Mouse (Mus musculus) E14TG2a.4 (cell line): ENCODE data around the gene Hist1h1c.
"Not testable (repeated sequence)": the region's sequence is repeated elsewhere in the genome, so short reads cannot be mapped to it uniquely, and the experiment has no call there.

Experiments
- H3K27me3 ChIP-seq: 2 replicates; pipeline ENCODE4 v1.6.1; 2014; ENCODE audit warnings: low read length, control low read depth; ENCODE audit not compliant: insufficient read depth
- H3K36me3 ChIP-seq: 2 replicates; pipeline ENCODE4 v1.6.1; 2014; ENCODE audit warnings: low read length, control low read depth; ENCODE audit not compliant: insufficient read depth
- H3K4me1 ChIP-seq: replicated peaks from 2 replicates; pipeline ENCODE4 v1.6.1; 2014; ENCODE audit warnings: low read depth, low read length, control low read depth
- H3K4me3 ChIP-seq: replicated peaks from 2 replicates; pipeline ENCODE4 v1.5.1; 2014; ENCODE audit warnings: mild to moderate bottlenecking, low read length
- H3K9me3 ChIP-seq: 2 replicates; pipeline ENCODE4 v1.6.1; 2014; ENCODE audit warnings: low read length, control low read depth
- CTCF ChIP-seq: conservative IDR thresholded peaks from 2 replicates; pipeline ENCODE4 v1.5.1; 2014; ENCODE audit warnings: low read length
- NANOG ChIP-seq: IDR thresholded peaks from 2 replicates; pipeline ENCODE4 v1.6.1; 2014; ENCODE audit warnings: borderline replicate concordance, low read length, mixed read lengths
- POU5F1 ChIP-seq: IDR thresholded peaks from 2 replicates; pipeline ENCODE4 v1.6.1; 2014; ENCODE audit warnings: low read length, borderline replicate concordance

The Hist1h1c gene

DNA sequence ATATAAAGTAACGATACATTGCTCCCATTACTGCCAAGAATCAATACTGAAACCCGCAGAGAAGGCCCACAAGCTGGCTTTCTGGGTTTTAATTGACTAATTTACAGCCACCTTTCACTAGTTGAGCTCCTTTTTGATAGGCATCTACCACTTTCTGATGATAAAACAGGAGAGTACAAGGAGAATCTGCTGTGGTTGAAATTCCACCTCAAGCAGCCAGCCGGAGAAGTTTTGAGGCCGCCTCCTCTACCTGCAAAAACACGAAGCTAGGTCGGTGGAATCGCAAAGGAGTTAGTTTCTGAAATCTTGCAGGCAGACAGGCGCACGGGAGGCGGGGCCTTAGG is 24.6 kb downstream of the Hist1h1c start:
- no peaks in the 10 kb centered on the region for H3K9me3 ChIP-seq
- H3K27me3 ChIP-seq: no peaks in the 10 kb centered on the region
- no peaks in the 10 kb centered on the region for H3K36me3 ChIP-seq
- peak overlapping the region; percentile 79 for H3K4me3 ChIP-seq
- H3K4me1 ChIP-seq: peaks cover 46% of the 10 kb centered on the region
- no peak for TF ChIP-seq NANOG
- TF ChIP-seq CTCF: no peak
- no peak for TF ChIP-seq POU5F1

GRCm38 (mm10) chr13:23763586-23764323 is 25.1 kb downstream of the Hist1h1c start, which contains the start of gene Hist1h1a:
Gene Hist1h1a (plus strand): TSS chr13:23763666.
- TF ChIP-seq NANOG (no peak), POU5F1 (no peak), CTCF (no peak)

GRCm38 (mm10) chr13:23764324-23765171 is 25.9 kb downstream of the Hist1h1c start:
- Histone ChIP-seq H3K27me3 (no peaks in the 10 kb centered on the region), H3K36me3 (no peaks in the 10 kb centered on the region), H3K4me3 (peak overlapping the region; percentile 79), H3K4me1 (peaks cover 32% of the 10 kb centered on the region), H3K9me3 (no peaks in the 10 kb centered on the region)
- no peak for TF ChIP-seq POU5F1
- TF ChIP-seq CTCF: no peak
- TF ChIP-seq NANOG: no peak

More at GRCm38 (mm10) chr13:23763586-23764323, 25.1 kb downstream of the Hist1h1c start, which contains the start of gene Hist1h1a:
- Histone ChIP-seq H3K27me3 (no peaks in the 10 kb centered on the region), H3K4me3 (peak within 1 kb of the TSS; percentile 79), H3K36me3 (no peaks in the 10 kb centered on the region), H3K9me3 (no peaks in the 10 kb centered on the region), H3K4me1 (peaks cover 40% of the 10 kb centered on the region)

GRCm38 (mm10) chr13:23765172-23765513 is 26.5 kb downstream of the Hist1h1c start:
- Histone ChIP-seq H3K36me3 (no peaks in the 10 kb centered on the region), H3K4me3 (peak overlapping the region; percentile 79), H3K4me1 (peaks cover 28% of the 10 kb centered on the region), H3K27me3 (no peaks in the 10 kb centered on the region), H3K9me3 (no peaks in the 10 kb centered on the region)
- TF ChIP-seq POU5F1 (no peak), NANOG (no peak), CTCF (no peak)

DNA sequence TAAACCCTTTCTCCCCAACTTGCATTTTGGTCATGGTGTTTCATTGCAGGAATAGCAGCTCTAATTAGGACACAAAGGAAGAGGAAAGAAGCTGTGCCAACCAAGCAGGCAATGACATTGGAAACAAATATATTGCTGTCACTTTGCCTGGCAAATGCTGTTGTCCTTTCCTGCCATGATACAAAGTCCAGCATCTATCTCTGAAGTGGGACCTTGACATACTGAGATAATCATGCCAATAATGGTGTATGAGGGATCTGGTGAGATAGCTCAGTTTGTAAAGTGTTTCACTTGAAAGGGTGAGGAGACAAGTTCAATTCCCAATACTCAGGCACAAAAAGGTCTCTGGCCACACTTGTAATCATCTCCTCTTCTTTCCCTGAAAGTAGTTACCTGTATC is 28.2 kb downstream of the Hist1h1c start:
- H3K36me3 ChIP-seq: no peaks in the 10 kb centered on the region
- H3K4me1 ChIP-seq: peaks cover 40% of the 10 kb centered on the region
- no peaks in the 10 kb centered on the region for H3K9me3 ChIP-seq
- H3K4me3 ChIP-seq: no peak overlapping the region
- no peaks in the 10 kb centered on the region for H3K27me3 ChIP-seq
- no peak for TF ChIP-seq NANOG
- no peak for TF ChIP-seq CTCF
- no peak for TF ChIP-seq POU5F1

- H3K27me3 ChIP-seq: no peaks in the 10 kb centered on the region
- H3K36me3 ChIP-seq: no peaks in the 10 kb centered on the region
- TF ChIP-seq POU5F1 (no peak), NANOG (no peak)
- H3K4me1 ChIP-seq: peaks cover 54% of the 10 kb centered on the region
- no peaks in the 10 kb centered on the region for H3K9me3 ChIP-seq
- no peak overlapping the region for H3K4me3 ChIP-seq
Measured at GRCm38 (mm10) chr13:23768834-23769397, 30.3 kb downstream of the Hist1h1c start.

- H3K36me3 ChIP-seq, H3K27me3 ChIP-seq, H3K9me3 ChIP-seq, H3K4me3 ChIP-seq: not testable (repeated sequence)
- H3K4me1 ChIP-seq: peaks cover 47% of the 10 kb centered on the region
Measured at GRCm38 (mm10) chr13:23769613-23770012, 31.0 kb downstream of the Hist1h1c start, which contains the start of gene Trim38. Gene Trim38 (plus strand): TSS chr13:23769913.

- Histone ChIP-seq H3K4me1 (peaks cover 43% of the 10 kb centered on the region), H3K27me3 (no peaks in the 10 kb centered on the region), H3K36me3 (no peaks in the 10 kb centered on the region), H3K9me3 (no peaks in the 10 kb centered on the region), H3K4me3 (no peak overlapping the region)
- no peak for TF ChIP-seq CTCF
Measured at GRCm38 (mm10) chr13:23772561-23773313, 34.1 kb downstream of the Hist1h1c start.
